Mouse (Mus musculus) adipocyte (in vitro differentiated cells): Measurements from ENCODE around the gene Pum3.
"Not testable (repeated sequence)": the region's sequence is repeated elsewhere in the genome, so short reads cannot be mapped to it uniquely, and the experiment has no call there.

Experiments used
- DNase-seq: peaks from one replicate; pipeline ENCODE4 v3.0.0-alpha.2; 2016; ENCODE audit warnings: low spot score

Pum3 gene

GRCm38 (mm10) chr19:27394341-27394990 lies 35.2 kb downstream of the Pum3 start:
- DNase-seq = no peak

- DNase-seq = no peak
Observed at GRCm38 (mm10) chr19:27392431-27392830, 37.2 kb downstream of the Pum3 start.

- no peak for DNase-seq
Observed at GRCm38 (mm10) chr19:27391344-27391743, 38.3 kb downstream of the Pum3 start.

GRCm38 (mm10) chr19:27389566-27389965 lies 40.1 kb downstream of the Pum3 start:
- not testable (repeated sequence) for DNase-seq

GRCm38 (mm10) chr19:27385304-27385703 lies 44.3 kb downstream of the Pum3 start:
- DNase-seq = no peak

GRCm38 (mm10) chr19:27383266-27383665 lies 46.4 kb downstream of the Pum3 start:
- DNase-seq = no peak

GRCm38 (mm10) chr19:27382131-27382530 lies 47.5 kb downstream of the Pum3 start:
- DNase-seq = peak; percentile 40

- DNase-seq = no peak
Observed at GRCm38 (mm10) chr19:27379712-27380401, 49.8 kb downstream of the Pum3 start.

GRCm38 (mm10) chr19:27370784-27371183 lies 58.8 kb downstream of the Pum3 start:
- DNase-seq = no peak

- peak; percentile 31 for DNase-seq
Observed at GRCm38 (mm10) chr19:27370174-27370573, 59.5 kb downstream of the Pum3 start.

- peak; percentile 69 for DNase-seq
Observed at GRCm38 (mm10) chr19:27369461-27370135, 60.0 kb downstream of the Pum3 start.

- DNase-seq = no peak
Observed at GRCm38 (mm10) chr19:27366113-27366746, 63.4 kb downstream of the Pum3 start.

- DNase-seq = peak; percentile 62
Observed at GRCm38 (mm10) chr19:27364521-27364931, 65.1 kb downstream of the Pum3 start.

GRCm38 (mm10) chr19:27363891-27364290 lies 65.7 kb downstream of the Pum3 start:
- DNase-seq = no peak

- DNase-seq = peak; percentile 78
Observed at GRCm38 (mm10) chr19:27360381-27360780, 69.2 kb downstream of the Pum3 start.

GRCm38 (mm10) chr19:27351700-27352099 lies 77.9 kb downstream of the Pum3 start:
- peak; percentile 69 for DNase-seq

- peak; percentile 60 for DNase-seq
Observed at GRCm38 (mm10) chr19:27346501-27346900, 83.1 kb downstream of the Pum3 start.
